Mouse (Mus musculus): Measurements from ENCODE around the gene Ywhae.

The Ywhae gene

DNA sequence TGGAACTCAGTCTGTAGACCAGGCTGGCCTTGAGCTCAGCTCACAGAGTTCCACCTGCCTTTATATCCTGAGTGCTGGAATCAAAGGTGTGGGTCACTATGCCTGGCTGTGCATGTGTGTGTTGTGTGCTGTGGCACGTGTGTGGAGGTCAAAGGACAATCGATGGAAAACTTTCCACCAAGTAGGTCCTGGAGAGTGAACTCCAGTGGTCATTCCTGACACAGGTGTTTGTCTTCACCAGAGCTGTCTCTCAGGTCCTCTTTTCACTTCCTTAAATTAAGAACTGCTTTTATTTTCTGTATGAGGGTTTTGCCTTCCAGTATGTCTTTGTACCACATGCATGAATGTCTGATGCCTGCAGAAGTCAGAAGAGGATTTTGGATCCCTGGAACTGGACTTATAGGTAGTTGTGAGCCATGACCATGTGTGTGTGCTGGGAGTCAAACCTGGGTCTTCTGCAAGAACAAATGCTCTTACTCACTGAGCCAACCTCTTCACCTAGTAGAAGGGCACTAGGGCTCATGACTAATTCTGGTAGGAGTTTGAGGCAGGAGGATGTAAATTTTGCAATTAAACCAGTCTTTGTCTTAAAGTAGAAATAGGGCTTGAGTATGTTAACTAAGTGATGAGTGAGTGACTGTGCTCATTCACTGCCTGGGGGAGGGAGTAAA lies 5.3 kb downstream of the Ywhae start:
- DNase-seq (ENCODE audit: low spot score in 2 of 2), result no peak

DNA sequence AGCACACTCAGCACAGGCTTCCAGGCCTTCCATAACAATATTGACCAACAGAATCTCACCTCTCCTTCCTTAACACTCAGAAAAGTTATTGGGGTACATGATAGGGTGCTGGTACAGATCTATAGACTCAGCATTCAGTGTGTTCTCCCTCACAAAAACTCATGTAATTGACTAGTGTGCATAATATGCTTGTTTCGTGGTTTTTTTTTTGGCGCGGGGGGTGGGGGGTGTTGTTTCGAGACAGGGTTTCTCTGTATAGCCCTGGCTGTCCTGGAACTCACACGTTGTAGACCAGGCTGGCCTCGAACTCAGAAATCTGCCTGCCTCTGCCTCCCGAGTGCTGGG lies 5.8 kb downstream of the Ywhae start:
- no peak for DNase-seq (ENCODE audit: low spot score in 2 of 2)

DNA sequence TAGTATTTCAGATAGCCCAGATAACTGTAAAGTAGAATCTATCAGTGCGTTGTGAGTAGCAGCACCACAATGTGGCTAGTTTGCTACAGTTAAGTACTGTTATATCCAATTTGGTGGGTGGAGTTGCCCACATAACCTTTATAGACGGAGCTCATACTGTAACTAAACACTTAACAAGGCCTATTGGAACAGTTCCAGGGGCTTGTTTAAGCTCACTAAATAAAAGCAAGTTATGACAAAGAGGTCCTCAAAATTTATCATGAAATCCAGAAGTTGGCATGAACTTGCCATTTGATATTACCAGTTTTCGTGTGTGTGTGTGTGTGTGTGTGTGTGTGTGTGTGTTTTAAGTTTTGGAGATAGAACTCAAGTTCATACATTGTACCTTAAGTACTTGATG lies 7.5 kb downstream of the Ywhae start:
- DNase-seq (ENCODE audit: low spot score in 2 of 2), result no peak

DNA sequence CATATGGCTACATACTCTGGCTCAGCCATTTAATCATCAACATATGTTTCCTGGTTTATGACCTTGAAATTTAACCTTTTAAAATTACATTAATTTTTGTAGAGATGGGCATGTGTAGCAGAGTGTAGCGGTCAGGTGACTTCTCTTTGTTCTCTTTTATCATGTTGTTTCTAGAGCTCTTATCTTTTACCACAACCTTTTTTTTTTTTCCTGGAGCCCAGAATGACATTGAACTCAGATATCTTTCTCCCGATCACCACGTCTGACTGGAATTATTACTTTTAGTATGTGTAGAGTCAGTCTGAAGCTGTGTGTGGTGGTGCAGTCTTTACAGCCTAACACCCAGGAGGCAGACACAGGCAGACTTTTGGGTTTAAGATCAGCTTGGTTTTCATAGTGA lies 8.9 kb downstream of the Ywhae start:
- no peak for DNase-seq (ENCODE audit: low spot score in 2 of 2)

DNA sequence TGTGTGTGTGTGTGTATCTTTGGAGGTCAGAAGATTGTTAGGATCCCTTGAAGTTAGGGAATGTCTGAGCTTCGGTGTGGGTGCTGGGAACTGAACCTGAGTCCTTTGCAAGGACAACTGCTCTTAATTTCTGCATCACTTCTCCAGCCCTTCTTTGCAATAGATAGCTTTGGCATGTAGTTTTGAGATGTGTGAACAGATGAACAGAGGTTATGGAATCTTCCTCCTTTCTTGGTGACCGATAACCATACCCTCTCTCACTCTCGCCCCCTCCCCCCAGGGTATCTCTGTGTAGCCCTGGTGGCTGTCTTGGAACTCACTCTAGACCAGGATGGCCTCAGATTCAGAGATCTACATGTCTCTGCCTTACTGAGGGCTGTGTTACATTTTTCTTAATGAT lies 12.1 kb downstream of the Ywhae start:
- DNase-seq (ENCODE audit: low spot score in 2 of 2), result no peak

DNA sequence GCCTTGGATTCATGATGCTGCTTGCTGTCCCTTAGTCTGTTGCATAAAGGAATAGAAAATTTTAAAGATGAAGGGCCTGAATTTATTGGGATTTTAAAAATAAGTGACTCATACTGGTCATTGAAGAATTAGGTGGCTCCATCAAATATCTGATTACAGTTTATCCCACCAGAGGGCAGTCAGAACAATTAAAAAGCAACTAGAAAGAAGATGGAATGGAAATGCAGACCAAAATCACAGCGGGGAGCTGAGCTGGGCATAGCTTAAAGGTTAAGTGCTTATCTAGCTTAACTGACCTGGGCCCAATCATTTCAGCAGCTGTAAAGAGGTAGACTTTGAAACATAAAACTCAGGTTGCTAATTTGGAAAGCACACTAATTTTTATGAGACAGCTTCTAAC lies 17.9 kb downstream of the Ywhae start:
- no peak for DNase-seq (ENCODE audit: low spot score in 2 of 2)

DNA sequence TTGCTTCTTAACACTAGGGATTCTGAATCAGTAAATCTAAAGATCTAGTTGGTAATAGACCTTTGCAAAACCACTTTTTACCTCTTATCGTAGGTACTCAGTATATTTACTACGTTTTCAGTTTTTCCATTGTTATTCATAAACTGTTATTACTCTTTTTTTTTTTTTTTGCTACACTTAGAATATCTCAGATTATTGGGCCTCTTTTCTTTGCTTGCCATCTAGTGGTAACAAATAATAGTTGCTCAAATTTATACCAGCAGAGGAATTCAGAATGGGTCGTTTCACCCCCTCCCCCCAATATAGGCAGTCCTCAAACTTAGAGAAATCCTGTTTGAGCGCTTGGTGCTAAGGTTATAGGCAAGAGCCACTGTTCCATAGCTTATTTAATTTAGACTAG lies 18.4 kb downstream of the Ywhae start:
- no peak for DNase-seq (ENCODE audit: low spot score in 2 of 2)

DNA sequence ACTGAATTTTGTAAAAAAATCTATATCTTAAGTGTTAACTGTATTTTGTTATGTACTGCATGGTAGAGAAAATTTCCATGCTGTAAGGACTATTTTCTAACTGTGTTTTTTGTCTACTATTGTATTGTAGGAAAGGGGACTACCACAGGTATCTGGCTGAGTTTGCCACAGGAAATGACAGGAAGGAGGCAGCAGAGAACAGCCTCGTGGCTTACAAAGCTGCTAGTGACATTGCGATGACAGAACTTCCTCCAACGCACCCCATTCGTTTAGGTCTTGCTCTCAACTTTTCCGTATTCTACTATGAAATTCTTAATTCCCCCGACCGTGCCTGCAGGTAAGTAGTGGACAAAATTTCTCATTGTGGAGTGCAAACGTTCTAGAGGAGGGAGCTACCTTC lies 24.0 kb downstream of the Ywhae start:
- no peak for DNase-seq (ENCODE audit: low spot score in 2 of 2)

DNA sequence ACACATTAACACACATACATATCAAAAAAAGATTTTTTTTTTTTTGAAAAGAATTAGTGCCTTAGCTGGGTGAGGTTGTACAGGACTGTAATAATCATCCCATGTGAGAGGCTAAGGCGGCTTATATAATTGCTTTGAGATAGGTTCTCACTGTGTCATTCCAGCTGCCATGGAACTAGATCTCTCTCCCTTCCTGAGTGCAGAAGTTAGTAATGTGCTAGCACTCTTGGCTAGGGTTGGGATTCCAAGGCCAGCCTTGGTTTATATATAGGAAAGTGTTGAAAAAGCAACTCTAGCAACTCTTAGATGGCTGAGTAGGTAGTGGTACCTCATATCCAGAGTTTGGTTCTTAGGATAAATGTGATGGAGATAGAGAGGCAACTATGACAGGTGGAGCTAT lies 25.9 kb downstream of the Ywhae start:
- DNase-seq (ENCODE audit: low spot score in 2 of 2), result no peak

DNA sequence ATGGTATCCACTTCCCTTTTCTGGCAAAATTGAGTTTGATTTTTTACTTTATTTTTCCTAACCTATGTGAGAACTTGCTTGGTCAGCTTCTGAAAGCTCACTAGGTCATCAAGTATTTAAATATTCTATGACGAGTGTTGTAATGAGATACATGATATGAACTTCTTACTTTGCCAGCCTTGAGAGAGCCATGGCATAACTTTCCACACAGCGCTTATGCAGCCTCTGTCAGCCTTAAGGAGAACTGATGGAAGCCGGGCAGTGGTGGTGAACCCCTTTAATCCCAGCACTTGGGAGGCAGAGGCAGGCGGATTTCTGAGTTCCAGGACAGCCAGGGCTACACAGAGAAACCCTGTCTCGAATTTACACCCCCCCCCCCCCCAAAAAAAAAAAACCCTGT lies 28.1 kb downstream of the Ywhae start:
- DNase-seq (ENCODE audit: low spot score in 2 of 2), result no peak

DNA sequence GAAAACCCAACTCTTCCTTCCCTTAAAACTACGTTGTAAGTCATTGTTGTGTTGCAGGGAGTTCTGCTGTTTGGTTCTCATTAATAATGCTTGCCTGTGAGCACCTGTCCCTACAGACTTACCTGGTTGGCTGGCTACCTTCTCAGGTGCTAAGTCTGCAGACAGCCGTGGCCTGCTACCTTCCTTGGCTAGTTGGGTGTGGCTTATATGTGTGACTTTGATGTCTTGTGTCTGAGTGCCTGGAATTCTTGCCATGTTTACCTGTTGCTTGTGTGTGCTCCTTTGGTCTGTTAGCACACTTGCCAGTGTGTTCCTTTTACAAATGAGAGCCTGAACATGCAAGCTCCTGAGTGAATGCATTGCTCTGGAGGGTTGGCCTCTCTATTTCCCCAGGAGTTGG lies 30.0 kb downstream of the Ywhae start:
- DNase-seq (ENCODE audit: low spot score in 2 of 2), result no peak

DNA sequence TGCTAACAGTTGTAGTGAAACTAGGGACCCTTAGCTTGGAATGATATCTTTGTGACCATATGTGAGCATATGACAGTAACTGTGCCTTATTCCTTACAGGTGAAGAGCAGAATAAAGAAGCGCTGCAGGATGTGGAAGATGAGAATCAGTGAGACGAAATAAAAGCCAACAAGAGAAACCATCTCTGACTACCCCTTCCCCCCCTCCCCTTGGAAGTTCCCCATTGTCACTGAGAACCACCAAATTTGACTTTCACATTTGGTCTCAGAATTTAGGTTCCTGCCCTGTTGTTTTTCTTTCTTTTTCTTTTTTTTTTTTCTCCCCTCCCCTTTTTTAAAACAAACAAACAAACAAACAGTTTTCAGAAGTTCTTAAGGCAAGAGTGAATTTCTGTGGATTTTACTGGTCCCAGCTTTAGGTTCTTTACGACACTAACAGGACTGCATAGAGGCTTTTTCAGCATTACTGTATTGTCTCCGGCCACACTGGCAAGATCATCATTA lies 31.9 kb downstream of the Ywhae start:
- DNase-seq (ENCODE audit: low spot score in 2 of 2), result no peak

DNA sequence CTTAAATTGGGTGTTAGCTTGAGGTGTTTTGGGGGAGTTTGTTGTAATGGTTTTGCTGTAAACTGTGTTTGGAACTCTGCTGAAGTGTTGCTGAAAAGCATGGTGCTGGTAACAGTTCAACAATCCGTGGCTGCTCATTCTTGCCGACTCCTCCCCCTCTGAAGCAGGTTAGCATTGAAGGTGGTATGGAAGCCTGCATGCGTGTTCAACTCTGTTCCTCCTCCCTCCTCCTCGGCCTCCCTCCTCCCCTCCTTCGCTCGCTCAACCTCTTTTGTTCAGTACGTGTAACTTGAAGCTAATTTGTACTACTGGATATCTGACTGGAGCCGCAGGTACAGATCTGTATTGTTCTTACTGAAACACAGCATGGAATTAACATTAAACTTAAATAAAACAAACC lies 32.5 kb downstream of the Ywhae start:
- DNase-seq (ENCODE audit: low spot score in 2 of 2), result no peak

DNA sequence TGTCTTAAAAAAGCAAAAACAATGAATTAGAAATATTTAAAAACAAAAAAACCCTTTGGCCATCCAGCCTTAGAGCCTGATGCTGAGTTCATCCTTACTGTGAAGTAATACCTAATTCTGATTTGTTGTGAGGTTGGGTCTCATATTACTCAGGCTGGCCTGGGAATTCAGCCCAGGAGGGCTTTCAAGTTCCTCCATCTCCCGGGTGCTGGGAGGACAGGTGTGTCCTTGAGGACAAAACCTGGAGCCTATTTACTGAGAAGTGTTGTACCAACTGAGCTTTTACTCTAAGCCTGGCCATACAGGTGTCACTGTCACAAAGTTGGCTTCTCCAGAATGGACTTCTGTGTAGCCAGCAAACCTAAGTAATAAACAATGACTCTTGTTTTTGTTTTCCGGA lies 34.3 kb downstream of the Ywhae start:
- DNase-seq (ENCODE audit: low spot score in 2 of 2), result no peak

DNA sequence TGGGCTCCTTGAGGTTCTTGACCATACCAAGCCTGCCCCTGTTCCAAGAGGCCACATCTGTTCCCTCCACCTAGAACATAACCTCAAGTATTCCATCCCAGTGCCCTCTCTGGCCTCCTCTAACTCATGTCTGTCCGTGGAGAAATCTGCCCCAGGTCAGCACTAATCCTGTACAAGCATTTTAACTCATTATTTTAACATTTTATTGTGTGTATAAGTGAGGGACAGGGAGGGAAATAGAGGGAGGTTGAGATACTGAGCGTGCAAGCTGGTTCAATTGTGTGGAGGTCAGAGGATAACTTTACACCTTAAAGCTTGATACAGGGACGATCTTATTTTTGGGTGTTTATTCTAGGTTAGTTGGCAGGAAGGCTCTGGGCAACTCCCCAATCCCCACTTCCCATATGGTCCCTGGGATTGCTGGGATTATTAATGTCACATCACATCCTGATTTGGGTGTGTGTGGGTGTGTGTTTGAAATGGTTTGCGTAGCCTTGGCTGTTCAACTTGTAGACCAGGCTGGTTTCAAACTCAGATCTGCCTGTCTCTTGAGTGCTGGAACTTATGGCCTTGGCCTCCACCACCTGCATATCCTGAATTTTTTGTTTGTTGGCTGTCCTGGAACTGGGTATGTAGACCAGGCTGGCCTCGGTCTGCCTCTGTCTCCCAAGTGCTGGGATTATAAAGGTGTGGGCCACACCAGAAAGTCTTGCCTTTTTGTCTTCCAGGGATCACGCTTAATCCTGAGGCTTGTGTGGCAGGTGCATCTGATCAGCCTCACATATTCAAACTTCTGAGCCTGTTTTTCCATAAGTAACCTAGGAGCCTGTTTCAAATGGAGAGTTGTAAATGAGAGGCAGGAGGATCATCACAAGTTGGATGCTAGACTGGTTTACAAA lies 35.7 kb downstream of the Ywhae start:
- no peak for DNase-seq (ENCODE audit: low spot score in 2 of 2)

DNA sequence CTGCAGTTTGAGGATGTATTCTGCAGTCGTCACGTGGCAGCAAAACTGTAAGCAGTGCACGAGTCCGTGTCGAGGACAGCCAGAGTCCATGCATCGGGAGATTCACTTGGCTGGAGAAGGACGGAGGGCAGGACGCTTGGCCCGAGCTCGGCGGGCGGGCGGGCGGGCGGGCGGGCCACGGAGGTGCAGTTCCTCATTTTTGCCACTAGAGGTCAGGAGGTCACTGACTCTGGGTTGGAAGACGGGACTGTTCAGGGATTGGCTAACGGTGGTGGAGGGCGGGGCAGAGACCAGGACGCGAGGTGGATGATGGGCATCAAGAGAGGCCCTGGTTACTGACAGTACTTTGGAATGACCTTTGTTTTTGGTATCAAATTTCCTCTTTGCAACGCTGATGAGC lies 36.5 kb downstream of the Ywhae start:
- DNase-seq (ENCODE audit: low spot score in 2 of 2), result peak; percentile 63 to 78

DNA sequence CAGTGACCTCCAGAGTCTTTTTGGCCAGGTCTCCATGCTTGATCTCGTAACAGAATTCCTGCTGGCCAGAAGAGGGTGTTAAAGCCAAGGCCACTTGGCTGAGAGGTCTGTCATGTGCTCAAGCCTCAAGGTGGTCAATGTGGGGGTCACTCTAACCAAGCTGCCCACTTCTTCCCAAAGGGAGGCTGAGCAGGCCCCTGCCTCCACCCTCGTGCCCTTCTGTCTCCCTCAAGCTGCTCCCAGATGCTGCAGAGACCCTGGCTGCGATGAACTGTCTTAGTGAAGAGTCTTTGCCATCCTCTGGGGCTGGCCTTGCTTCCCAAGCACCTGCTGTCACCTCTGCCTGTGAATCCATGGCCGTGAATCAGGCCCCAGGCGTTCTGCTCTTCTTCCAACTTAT lies 39.9 kb downstream of the Ywhae start:
- DNase-seq (ENCODE audit: low spot score in 2 of 2), result no peak

DNA sequence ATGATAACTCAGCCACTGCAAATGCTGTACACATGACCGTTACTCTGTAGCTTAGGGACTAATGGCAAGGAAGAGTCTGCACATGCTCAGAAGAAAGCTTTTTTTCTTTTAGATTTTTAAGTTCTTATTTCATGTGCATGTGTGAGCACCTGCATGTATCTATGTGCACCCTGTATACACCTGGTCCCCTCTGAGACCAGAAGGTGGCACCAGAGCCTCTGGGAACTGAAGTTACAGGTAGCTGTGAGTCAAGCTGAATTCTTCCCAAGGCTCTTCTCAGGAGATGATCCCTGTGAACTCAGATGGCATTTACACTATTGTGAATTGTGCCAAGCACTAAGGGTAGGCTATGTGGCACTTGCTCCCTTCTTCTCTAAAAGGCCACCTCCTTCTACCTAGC lies 43.2 kb downstream of the Ywhae start:
- DNase-seq (ENCODE audit: low spot score in 2 of 2), result no peak

DNA sequence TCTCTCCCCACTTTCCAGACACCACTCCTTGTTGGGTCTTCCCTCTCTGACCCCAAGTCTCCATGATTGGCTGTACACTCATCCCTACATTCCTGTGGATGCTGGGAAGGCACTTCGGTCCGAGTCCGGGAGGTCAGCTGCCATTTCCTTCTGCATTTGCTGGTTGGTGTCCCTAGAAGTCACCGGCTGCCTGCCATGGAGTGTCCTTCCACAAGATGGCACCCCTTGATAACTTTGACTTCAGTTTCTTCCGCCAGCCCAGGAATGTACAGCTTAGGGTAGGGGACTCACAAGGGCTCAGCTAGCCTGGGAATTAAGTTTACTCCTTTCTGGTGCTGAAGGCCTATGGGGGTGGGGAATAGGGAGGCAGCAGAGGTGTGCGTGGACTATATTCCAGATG lies 49.2 kb downstream of the Ywhae start:
- peak; percentile 44 to 55 for DNase-seq (ENCODE audit: low spot score in 2 of 2)

DNA sequence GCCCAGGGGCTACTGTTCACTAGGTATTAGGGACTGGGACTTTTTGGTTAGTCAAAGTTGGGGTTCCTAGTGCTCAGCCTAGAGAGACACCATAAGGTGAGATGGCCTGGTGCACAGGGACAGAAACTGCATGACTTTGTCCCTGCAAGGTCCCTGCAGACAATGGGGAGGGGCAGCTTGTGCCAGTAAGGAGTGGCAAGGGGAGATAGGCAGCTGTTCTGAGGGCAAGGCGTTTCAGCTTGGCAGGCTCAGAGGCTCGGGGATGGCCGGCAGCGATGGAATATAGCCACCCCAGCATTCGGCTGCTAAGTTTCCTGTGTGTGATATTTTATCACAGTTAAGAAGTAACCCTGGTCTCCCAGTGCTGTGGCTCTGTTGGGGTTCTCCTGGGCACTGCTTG lies 51.1 kb downstream of the Ywhae start:
- no peak for DNase-seq (ENCODE audit: low spot score in 2 of 2)

DNA sequence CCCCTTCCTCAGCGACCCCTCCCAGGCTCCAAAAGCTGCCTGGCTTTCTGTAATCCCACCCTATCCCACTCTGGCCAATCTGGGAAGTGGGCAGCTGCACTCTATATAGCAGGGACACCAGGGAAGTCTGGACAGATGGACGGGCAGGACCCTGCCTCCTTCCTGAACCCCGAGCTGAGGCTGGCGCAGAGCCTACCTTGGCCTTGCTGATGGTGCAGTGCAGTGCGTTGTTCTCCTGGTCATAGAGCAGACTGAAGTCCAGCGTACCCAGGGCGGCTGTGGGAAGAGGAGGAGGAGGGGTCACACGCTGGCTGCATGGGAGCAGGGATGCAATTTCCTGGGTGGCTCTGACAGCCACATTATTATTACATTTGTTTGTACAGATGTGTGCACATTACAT lies 53.2 kb downstream of the Ywhae start:
- no peak for DNase-seq (ENCODE audit: low spot score in 2 of 2)

DNA sequence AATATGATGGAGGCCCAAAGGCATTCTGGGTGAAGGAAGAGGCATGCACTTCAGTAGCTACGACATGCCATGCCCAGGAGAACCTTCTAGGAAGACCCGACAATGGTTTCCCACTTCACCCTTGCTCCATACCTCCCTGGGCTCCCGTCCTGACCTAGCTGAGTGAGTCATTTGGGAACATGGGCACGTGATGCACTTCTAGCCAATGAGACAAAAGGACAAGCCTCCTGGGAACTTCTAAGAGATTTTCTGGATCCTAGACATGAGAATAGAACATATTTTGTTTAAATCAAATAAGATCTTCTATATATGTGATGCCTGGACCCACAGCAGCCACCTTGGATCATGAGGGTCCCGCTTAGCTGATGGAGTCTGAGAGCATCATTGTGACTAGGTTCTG lies 59.9 kb downstream of the Ywhae start:
- DNase-seq (ENCODE audit: low spot score in 2 of 2), result no peak

DNA sequence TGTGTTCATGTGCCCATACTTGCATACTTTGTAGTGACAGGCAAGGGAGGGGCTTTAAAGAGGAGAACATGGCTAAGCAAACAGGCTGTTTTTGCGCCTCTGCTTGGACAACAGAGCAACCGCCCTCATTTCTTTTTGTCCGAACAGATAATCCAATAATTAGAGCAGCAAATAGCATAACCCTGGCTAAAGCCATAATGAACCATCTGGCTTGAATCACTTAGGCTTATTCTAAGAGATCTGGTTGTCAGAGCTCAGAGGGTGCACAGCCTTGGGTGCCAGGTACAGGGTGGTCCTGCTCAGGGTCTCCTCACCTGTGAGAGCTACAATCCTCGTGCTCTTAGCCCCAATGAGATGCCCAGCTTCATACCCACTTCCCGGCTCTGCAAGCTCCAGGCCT lies 60.7 kb downstream of the Ywhae start:
- no peak for DNase-seq (ENCODE audit: low spot score in 2 of 2)

Data from urinary bladder, adult 18-20 months (tissue).